Mouse (Mus musculus): ENCODE measurements at regions not wholly inside any gene's neighbourhood (a gene's known extent, or its start where the extent isn't known, plus 50 kb on each side); places are given as distances from the start of the nearest gene placed in this dataset.

GRCm38 (mm10) chr14:14596057-14596809 is 105.8 kb upstream of the Slc4a7 start:
- DNase-seq = no peak

GRCm38 (mm10) chr14:14599586-14599985 is 102.5 kb upstream of the Slc4a7 start:
- DNase-seq = no peak

GRCm38 (mm10) chr14:14599990-14600389 is 102.1 kb upstream of the Slc4a7 start:
- DNase-seq = no peak

- DNase-seq = no peak
These were observed 98.6 kb upstream of the Slc4a7 start for GRCm38 (mm10) chr14:14603439-14603838.

GRCm38 (mm10) chr14:14607074-14607473 is 95.0 kb upstream of the Slc4a7 start:
- DNase-seq = no peak

GRCm38 (mm10) chr14:14612245-14612644 is 89.8 kb upstream of the Slc4a7 start:
- DNase-seq = no peak

- no peak for DNase-seq
These were observed 81.8 kb upstream of the Slc4a7 start for GRCm38 (mm10) chr14:14620316-14620715.

- DNase-seq = no peak
These were observed 73.4 kb upstream of the Slc4a7 start for GRCm38 (mm10) chr14:14628673-14629072.

GRCm38 (mm10) chr14:14631750-14632149 is 70.3 kb upstream of the Slc4a7 start:
- DNase-seq = no peak

GRCm38 (mm10) chr14:14632471-14632870 is 69.6 kb upstream of the Slc4a7 start:
- peak; percentile 5 for DNase-seq

GRCm38 (mm10) chr14:14632951-14633931 is 68.8 kb upstream of the Slc4a7 start:
- DNase-seq = peak; percentile 70

GRCm38 (mm10) chr14:14634021-14634420 is 68.1 kb upstream of the Slc4a7 start:
- DNase-seq = no peak

GRCm38 (mm10) chr14:14639102-14640015 is 62.7 kb upstream of the Slc4a7 start:
- DNase-seq = no peak

- DNase-seq = no peak
These were observed 62.0 kb upstream of the Slc4a7 start for GRCm38 (mm10) chr14:14640023-14640441.

GRCm38 (mm10) chr14:14640557-14640956 is 61.5 kb upstream of the Slc4a7 start:
- DNase-seq = no peak

GRCm38 (mm10) chr14:14643533-14643932 is 58.5 kb upstream of the Slc4a7 start:
- DNase-seq = no peak

GRCm38 (mm10) chr14:14645084-14645483 is 57.0 kb upstream of the Slc4a7 start:
- no peak for DNase-seq

Measured in adrenal gland, adult 8-10 months (tissue).